Mouse (Mus musculus) olfactory bulb, adult 2 months (tissue): Measurements from ENCODE around the gene Afdn.

Experiments
- CTCF ChIP-seq: fragments of 200-500 bp; IDR thresholded peaks from 2 replicates; pipeline ENCODE4 v1.5.1; 2012; ENCODE audit warnings: low read depth, mild to moderate bottlenecking, low read length, moderate library complexity; ENCODE audit not compliant: insufficient read depth
- POLR2A ChIP-seq: fragments of 200-500 bp; IDR thresholded peaks from 2 replicates; pipeline ENCODE4 v1.6.1; 2012; ENCODE audit warnings: mild to moderate bottlenecking, low read depth, low read length, moderate library complexity; ENCODE audit not compliant: insufficient read depth

DNA sequence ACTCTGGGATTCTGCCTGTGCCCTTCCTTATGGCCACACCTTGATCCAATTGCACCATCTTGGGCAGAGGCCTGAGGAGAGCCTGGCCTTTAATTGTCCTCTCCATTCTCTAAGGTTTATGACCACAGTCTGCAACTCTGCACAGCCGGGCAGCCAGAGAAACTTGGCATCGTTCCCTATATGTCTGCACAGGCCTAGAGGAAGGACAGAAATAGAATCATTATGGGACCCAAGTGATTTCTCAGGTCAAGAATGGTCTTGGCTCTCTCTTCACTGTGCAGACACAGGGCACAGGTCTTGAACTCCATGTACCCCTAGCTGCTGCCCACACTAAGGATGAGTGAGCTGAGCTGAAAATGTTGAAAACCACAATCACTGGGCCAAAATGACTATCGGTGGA is 178.3 kb downstream of the Afdn start:
- TF ChIP-seq CTCF, result no peak
- no peak for TF ChIP-seq POLR2A
